Mouse (Mus musculus) kidney, adult 2 months (tissue): Measurements from ENCODE around the gene Lsamp.

Experiments used
- CTCF ChIP-seq: fragments of 200-500 bp; conservative IDR thresholded peaks from 2 replicates; pipeline ENCODE4 v1.5.1; 2011; ENCODE audit warnings: low read depth, mild to moderate bottlenecking, control low read depth, low read length, moderate library complexity, mixed read lengths; ENCODE audit not compliant: insufficient read depth, insufficient read length
- POLR2A ChIP-seq: fragments of 200-500 bp; IDR thresholded peaks from one replicate; pipeline ENCODE4 v1.6.1; 2011; ENCODE audit warnings: low read depth, low read length, control low read depth

DNA sequence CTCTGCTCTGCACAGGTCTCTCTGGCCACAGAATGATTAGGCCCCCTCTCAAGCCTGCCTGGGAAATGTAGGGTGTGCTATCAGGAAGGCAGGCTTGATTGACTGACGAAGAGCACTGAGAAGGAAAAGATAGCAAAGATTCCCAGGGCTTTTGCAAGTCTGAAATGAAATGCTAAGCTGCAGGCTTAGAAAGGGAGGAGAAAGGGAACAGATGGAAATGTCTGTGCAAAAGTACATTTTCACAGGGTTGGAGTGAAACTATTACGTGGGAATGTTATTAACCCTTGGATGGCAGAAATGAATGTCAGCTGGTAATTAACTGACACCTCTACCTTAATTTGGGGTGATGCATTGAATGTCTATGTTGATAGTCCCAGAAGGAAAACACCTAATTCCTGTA lies 248.9 kb downstream of the Lsamp start:
- TF ChIP-seq CTCF (no peak), POLR2A (no peak)
